Mouse (Mus musculus) right cerebral cortex, postnatal 36 days (tissue): ENCODE measurements around the gene Ccdc40.

Source experiments
- DNase-seq, 2 experiments: peaks; one replicate each; pipeline ENCODE4 v3.0.0; 2022; ENCODE audit warnings: low spot score in 2 of 2, mixed read lengths in 1 of 2

Gene Ccdc40

DNA sequence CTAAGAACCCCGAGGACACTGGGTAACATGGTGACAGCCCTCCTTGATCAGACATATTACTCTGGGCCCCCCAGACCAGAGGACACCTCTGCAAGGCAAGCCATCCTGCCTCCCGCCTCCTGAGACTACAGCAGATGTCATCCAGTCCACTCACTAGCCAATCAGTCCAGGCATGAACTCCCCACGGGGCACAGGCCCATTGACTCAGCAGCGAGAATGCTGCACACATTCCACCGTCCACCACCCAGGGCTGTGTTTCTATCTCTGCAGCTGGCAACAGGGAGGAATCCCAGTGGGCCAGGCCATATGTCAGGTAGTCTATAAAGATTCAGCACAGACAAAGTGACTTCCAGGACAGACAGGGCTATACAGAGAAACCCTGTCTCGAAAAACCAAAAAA lies 20.4 kb upstream of the Ccdc40 start:
- DNase-seq, result no peak

DNA sequence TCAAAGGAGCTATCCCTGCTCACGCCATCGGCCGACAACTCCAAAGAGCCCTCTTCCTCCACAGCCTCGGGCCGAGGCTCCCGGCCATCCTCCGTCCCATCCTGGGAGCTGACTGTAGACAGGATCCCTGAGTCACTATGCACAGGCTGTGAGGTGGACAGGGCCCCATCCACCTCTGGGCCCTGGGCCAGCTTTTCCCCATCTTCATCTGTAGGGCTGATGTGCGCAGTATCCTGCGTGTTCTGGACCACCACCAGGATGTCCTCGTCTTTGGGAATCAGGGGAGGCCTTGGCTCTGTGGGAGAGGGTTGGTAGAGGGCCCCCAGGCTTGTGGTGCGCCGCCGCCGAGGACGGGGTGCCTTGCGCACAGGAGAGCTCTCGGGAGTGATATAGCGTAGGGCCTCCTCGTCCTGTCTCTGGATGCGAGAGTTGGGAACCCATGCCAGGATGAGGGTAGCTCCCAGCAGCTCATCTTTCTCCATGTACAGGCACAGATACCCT lies 19.5 kb upstream of the Ccdc40 start:
- no peak for DNase-seq

- DNase-seq, result no peak
Observed at GRCm38 (mm10) chr11:119209371-119210025, 18.9 kb upstream of the Ccdc40 start.

- DNase-seq, result peak in 1 of 2 experiments; percentile 50
Observed at GRCm38 (mm10) chr11:119210321-119211100, 17.9 kb upstream of the Ccdc40 start.

- no peak for DNase-seq
Observed at GRCm38 (mm10) chr11:119211604-119212309, 16.6 kb upstream of the Ccdc40 start.

- no peak for DNase-seq
Observed at GRCm38 (mm10) chr11:119213166-119213885, 15.0 kb upstream of the Ccdc40 start.

DNA sequence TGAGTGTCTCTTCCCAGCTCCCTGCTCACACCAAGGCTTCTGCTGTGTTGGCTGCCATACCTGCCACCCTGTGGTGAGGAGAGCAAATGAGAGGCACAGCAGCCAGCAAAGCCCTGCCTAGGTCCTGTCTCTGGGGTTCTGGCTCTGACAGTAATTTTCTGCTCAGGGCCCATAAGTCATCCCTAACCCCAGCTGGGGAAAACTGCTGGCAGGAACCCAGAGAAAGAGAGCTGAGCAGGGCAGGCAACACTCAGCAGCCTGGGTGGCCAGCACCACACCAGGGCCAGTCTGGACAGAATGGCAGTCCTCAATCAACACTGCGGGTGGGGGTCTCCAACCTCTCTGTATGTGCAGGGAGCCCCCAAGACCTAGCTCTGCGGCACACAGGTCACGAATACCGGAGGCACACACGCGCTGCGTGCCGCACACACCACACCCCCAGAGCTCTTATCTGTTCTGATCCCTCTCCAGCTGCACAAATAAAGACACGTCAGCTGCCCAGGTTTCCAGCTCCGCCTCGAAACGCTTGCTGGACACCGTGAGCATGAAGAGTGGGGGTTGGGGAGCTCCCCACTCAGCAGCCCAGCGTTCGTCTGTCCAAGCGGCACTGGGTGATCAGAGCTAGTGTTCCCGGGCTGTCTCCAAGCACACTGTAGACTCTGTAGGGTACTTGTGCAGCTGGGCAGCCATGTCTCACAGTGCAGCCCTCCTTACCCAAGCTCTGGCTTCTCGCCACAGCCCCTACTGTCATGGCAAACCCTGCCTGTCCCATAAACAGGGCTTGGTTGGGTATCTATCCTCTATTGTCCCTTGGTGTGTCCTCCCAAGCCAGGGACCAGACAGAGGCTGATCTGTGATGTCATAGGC lies 13.1 kb upstream of the Ccdc40 start:
- no peak for DNase-seq

GRCm38 (mm10) chr11:119215905-119216507 lies 12.4 kb upstream of the Ccdc40 start:
- no peak for DNase-seq

DNA sequence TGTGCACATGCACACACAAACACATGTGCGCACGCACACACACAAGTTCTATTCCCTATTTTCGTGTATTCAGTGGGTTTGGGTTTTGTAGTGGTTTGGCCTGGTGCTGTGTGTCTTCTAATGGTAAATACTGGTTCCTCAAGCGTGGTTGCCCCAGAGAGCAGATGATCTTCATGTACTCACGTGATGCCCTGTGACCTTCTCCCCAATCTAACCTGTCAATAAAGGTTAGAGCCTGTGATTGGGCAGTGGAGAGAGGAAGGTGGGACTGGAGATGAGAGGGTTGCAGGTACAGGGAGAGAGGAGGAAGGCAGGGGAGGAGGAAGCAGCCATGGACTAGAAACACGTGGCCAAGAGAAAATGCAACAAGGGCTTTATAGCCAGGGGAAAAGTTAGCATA lies 10.5 kb upstream of the Ccdc40 start:
- no peak for DNase-seq

DNA sequence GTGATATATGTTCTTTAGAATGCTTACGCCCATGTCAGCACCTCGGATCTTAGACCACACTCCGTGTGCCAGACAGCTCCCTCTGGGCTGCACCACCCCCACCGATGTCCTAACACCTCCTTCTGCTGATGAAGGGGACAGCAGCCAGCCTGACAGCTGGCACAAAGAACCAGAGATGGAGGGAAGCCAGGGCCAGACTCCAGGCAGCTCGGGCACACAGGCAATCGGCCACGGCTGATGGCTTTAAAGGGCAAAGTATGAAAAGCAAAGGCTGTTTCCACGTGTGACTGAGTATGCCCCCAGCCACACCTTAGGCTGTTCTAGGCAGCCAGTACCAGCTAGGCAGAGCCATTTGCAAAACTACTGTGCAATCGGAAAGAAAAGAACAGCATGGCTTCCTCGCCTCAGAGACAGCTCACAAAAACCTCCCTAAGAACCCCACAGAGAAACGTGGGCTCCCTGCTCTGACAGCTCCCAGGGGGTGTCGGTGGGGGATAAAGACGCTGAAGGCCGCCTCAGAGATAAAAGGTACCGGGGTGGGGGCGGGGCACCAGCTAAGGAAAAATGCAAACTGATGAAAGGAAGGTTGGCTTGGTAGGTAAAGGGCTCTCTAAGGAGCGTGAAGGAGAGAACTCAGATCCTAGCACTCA lies 8.4 kb upstream of the Ccdc40 start:
- DNase-seq, result peak; percentile 44 to 64

DNA sequence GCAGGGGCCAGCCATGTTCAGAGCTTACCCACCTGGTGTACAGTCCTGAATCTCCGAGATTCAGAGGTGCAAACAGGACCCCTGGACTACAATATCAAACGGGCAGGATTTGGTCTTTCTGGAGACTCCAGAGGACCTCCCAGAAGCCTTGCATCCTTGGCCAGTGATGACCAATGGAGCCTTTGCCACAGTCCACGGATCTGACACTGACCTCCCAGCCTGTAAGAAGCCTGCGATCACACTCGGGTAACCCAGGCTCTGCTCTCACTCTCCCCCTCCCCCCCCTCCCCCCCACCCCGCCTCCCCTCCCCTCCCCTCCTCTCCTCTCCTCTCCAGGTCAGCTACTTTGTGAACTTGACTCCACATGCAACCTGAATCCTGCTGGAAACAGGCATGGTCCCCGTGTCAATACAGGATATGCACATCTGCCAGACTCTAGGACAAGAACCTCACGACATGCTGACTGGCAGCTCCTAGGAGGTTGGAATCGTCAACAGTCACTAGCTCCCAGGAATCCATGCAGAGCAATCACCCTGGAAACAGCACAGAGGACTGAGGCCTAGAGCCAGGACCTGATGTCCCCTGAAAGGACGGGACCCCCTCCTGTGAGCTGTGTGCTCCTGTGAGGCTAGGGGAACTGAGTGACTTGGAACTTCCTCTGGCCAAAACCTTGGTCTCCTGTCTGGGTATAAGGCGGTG lies 6.4 kb upstream of the Ccdc40 start:
- DNase-seq, result no peak

DNA sequence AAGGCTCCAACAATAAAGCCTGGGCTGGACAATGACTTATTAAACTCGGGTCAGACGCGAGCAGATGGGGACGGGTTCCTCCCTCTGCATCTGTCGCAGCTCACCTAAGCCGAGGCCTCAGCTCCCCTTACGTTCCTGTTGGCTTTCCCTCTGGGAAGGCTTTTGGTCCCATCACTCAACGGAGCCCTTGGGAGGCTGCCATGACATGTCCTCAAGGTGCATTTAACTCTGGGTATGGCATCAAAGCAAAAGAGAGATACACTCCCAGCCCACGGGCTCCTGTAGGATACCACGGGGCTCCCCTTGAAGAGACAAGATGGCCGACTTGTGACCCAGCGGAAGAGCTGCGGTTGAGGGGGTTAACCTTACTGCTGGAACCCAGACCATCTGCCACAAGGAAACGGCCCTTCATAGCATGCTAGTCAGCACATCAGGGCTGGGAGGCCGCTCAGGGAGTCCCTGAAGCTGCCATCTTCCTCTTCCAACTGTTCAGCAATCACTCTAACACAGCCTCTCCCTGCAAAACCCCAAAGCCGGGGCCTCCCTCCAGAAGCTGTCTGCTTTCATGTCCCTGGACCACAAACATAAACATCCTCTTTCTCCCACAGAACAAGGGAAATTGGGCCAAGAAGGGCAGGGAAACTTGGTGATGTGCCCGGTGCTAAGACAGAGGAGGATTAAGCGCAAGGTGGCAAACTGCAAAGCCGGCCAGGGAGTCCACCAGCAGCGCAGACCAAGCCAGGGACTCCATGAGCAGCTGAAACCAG lies 5.1 kb upstream of the Ccdc40 start:
- DNase-seq, result no peak

- no peak for DNase-seq
Observed at GRCm38 (mm10) chr11:119224926-119225325, 3.4 kb upstream of the Ccdc40 start.

DNA sequence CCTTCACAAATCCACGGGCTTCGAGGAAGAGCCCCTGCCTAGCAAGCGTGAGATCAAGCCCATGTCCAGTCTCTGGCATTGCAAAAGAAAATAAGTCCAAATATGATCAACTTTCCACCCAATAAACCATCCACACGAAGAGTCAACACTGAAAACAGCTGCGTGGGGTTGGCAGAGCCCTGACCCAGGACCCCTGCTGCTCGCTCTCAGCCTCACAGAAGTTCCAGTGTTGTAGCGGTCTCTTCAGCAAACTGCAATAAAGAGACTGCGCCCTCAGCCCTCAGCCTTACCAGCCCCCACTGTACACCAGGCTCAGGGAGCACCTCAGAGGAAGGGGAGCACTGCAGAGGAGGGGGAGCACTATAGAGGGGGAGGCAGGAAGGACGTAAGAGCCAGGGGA lies 2.7 kb upstream of the Ccdc40 start:
- DNase-seq, result no peak

DNA sequence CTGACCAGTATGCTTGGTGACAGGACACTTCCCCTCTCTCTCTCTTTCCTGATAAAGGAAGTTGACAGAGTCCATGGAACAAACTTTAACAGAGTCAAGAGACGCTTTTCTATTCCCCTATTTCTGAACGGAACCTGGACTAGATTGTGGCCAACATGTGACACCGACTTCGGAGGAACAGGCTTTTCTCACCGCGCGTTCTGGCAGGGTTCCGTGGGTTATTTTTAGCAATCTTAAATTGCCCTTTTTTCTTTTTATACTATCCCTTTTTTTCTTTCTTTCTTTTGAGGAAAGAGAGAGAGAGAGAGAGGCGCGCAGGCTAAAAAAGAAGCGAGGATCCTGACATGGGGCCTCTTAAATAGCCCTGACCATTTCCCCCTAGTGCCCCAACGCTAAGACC lies 781 bp upstream of the Ccdc40 start:
- no peak for DNase-seq

DNA sequence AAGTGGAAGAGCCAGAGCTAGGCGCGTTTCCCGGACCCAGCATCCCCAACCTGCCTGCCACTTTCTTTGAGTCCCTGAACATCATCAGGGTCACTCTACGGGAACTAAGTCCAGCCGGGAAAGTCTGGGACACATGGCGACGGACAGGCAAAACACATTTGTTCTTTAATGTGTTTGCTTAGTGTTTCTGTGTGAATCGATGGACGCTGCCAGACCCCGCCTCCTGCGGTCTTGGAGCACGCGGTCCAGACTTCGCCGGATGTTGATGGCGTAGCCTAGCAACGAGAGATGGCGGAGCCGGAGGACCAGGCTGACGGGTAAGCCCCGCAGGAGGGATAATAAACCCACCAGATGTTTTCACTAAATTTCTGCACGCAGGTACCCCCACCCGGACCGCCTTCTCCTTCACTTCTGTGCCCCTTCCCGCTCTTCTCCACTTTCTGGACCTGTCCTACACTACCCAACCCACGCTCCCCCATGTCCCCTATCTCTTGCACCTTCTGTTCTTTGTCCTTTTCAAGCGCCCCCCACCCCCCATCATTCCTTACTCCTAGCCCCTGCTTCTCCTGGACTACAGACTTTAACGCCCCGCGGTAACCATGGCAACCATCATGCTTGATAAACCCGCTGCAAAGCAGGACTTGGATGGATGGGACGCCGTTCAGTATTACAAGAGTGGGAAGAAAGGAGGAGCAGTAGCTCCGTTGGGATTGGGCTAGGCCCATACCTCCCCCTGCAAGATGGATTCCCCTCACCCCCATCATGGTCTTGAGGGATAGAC lies 664 bp downstream of the Ccdc40 start:
- peak; percentile 57 to 66 for DNase-seq

GRCm38 (mm10) chr11:119234770-119235169 lies 6.4 kb downstream of the Ccdc40 start:
- DNase-seq, result no peak

DNA sequence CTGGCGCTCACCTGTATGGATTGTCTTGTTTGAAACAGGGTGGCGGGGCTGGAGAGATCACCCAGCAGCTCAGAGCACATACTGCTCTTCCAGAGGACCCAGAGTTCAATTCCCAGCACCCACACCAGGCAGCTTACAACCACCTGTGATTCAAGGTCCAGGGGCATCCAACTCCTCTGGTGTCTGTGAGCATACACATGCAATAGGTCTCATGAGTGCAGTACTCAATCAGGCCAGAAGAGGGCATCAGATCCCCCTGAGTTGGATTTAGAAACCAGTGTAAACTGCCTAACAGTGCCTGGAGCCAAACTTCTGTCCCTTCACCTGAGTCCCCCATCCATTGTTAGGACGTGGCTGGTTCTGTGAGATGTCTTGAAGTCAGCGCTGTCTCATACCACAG lies 7.2 kb downstream of the Ccdc40 start:
- DNase-seq, result no peak
